Mouse (Mus musculus): ENCODE data around the gene Tmsb4x. TPM values are rescaled to one million over a fixed set of nuclear protein-coding genes. Genes with fewer than 3 reads are reported as not detected.

Gene Tmsb4x
- polyA plus RNA-seq (2012; rRNA removed; ENCODE audit: low replicate concordance): 261 and 445 TPM in 2 replicates

GRCm38 (mm10) chrX:167208978-167209754 lies at the start of gene Tmsb4x:
Tmsb4x (minus strand) TSS chrX:167209315.

Other genes starting within 250 kb of the Tmsb4x start
- 1.2 and 4.3 TPM in 2 replicates for gene Tlr8, start 55.0 kb upstream of the Tmsb4x start, polyA plus RNA-seq (2012; rRNA removed; ENCODE audit: low replicate concordance)
- 1.8 and 3.1 TPM in 2 replicates for gene Tlr7, start 121.2 kb upstream of the Tmsb4x start, polyA plus RNA-seq (2012; rRNA removed; ENCODE audit: low replicate concordance)
- 10.1 and 17.3 TPM in 2 replicates for gene Prps2, start 173.4 kb upstream of the Tmsb4x start, polyA plus RNA-seq (2012; rRNA removed; ENCODE audit: low replicate concordance)

Data from mammary gland, adult 2 months (tissue).